Comparison of ENCODE assay signal across 20 mouse cellular contexts in the genomic region with DNA sequence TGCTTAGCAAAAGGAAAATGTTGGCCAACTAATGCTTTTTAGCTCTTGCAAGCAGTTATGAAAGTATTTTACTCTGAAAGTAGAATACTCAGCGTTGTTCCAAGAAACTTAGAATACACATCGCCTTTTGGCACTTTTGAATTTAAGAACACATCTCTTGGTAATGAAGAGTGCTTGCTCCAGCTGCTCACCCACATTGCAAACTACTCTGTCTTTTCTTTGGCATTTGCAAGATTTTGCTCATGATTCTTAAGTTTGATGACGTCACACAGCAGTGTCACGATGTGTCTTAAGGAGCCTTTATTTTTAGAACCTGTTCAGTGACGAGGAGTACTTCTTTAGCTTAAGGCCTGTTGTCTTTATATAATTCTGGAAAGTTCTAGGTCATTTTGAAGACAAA.
A peak's percentile ranks its signal among the peaks of the same experiment; 100 is the strongest.
DNase-seq lines count a peak whose midpoint lies in the region; ATAC-seq lines count a peak whose summit lies in the region.
"Had no signal": no experiment of that assay in that cellular context is flagged by ENCODE, and none has a peak within 500 bp of the region (broad histone marks: within the 10 kb centered on the region; RNA-seq: fewer than 3 reads in every experiment).

No protein-coding gene starts in this region.

- intact Hi-C loops in left cerebral cortex, postnatal 10 days (cut with DNase I): no loop called here

- DNase-seq in frontal cortex, postnatal 10 days (ENCODE audit: low spot score in 2 of 2): no peak
- peak; percentile 8 to 10 for DNase-seq in left cerebral cortex, adult 9 months (ENCODE audit: low spot score in 2 of 2)
- no peak for DNase-seq in left cerebral cortex, postnatal 10 days (ENCODE audit: extremely low spot score in 1 of 2, low spot score in 2 of 2)
- DNase-seq in right cerebral cortex, adult 2 months (ENCODE audit: low spot score in 2 of 2): peak; percentile 15 to 16
- no peak for DNase-seq in right cerebral cortex, postnatal 14 days
- DNase-seq in cerebellum, postnatal 36 days: no peak
- DNase-seq: adrenal gland, adult 8-10 months; adrenal gland, postnatal 25 days; cerebellum, adult 18-20 months; cerebellum, adult 9-10 months; cerebellum, postnatal 14 days; forebrain, postnatal 0 days; gastrocnemius, postnatal 25 days; heart, adult 18-20 months; heart, postnatal 10 days; heart, postnatal 36 days had no signal

- ATAC-seq in frontal cortex, adult (ENCODE audit: low TSS enrichment): peak; percentile 85
- ATAC-seq: activated CD4-positive, CD25-positive, alpha-beta regulatory T cell, adult 4 months; forebrain, embryonic 14.5 days; forebrain, postnatal 0 days; hindbrain, embryonic 16.5 days had no signal

Comparison
In these comparisons a context has a peak if more than half of its experiments do, and no peak if none do; other contexts are left out.
1. DNase-seq: peak in left cerebral cortex, adult 9 months (2 of 2) and right cerebral cortex, adult 2 months (2 of 2); none in frontal cortex, postnatal 10 days (0 of 2), left cerebral cortex, postnatal 10 days (0 of 2), right cerebral cortex, postnatal 14 days (single experiment) and cerebellum, postnatal 36 days (0 of 2).